Mouse (Mus musculus) bone marrow macrophage, adult 2 months (primary cell): ENCODE results near the gene Tstd3.

Source experiments
- CTCF ChIP-seq: IDR thresholded peaks from 2 replicates; pipeline ENCODE4 v1.5.1; 2012; ENCODE audit warnings: low read depth, mild to moderate bottlenecking, low read length, moderate library complexity
- POLR2A ChIP-seq: IDR thresholded peaks from 2 replicates; pipeline ENCODE4 v1.6.1; 2012; ENCODE audit warnings: mild to moderate bottlenecking, low read depth, low read length, borderline replicate concordance

GRCm38 (mm10) chr4:21722752-21723334 lies 44.2 kb downstream of the Tstd3 start:
- TF ChIP-seq CTCF (no peak), POLR2A (no peak)
